Mouse (Mus musculus) layer of hippocampus, adult 9-10 months (tissue): Measurements from ENCODE around the gene Zfp691.
A peak's percentile ranks its signal among the peaks of the same experiment; 100 is the strongest.

ENCODE experiments used
- DNase-seq: peaks from one replicate; pipeline ENCODE4 v3.0.0; 2022; ENCODE audit warnings: low spot score

Zfp691 gene

DNA sequence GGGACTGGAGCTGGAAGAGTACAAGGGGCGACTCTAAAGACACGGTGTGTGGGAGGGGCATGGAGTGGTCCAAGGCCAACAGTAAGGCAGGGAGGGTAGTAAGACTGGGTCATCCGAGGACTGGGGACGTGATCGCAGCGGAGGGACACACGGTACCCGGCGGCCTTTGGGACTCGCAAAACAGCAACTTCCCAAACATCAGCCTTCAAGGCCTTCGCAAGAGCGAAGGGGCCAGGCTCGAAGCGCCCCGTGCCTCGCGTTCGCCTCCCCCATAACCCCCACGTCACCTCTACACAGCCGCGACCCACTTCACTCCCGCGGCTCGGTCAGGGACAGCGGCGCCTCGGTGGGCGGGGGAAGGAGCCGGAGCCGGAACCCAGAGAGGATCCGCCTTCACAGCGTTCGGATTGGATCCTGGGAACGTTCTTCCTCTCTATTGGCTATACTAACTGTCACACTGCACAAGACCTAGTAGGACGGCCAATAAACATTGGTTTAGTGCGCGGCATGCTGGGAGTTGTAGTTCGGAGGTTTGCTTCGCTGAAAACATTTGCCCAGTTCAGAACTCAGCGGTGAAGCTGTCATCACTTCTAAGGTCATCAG, at the start of gene Zfp691:
Gene Zfp691 (minus strand): TSS at position 345 of the 603 bp plus-strand sequence.
- peak; percentile 98 for DNase-seq

DNA sequence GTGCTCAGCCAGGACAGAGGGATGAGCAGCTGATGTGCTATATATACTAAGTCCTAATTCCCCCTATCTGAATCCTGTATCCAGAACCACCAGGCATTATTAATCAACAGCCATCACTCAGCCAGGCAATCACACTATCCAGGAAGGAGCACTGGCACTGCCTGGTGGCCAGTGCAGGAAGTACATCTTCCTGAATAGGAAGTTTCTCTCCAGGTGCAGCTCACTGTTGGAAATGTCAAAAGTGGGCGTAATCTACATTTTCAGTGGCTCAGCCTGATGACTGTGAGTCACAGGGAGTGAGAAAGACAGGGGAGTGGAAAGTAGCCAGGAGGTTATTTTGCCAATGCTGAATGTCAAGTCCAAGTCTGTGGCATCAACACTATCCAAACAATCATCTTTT, 49.7 kb upstream of the Zfp691 start:
- DNase-seq = peak; percentile 22

DNA sequence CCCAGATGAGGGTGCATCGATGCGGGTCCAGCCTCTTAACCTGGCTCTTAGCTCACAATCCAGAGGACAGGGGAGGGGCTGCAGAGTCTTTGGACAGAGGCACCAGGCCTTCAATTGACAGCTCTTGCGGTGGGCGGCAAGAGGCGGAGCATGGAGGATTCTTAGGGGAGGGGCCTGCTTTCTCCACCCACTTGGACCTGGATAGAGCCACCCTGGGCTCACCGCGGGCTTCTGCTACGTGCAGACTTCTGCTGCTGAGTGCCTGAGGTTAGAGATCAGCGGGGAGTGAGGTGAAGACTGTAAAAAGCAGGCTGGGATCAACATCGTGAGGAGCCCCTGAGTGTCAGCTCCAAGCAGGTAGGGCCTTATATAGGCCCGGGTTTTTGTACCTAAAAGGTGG, 44.2 kb upstream of the Zfp691 start, which contains the start of gene Tmem269:
Gene Tmem269 (minus strand): TSS at position 49 of the 400 bp plus-strand sequence.
- no peak for DNase-seq

DNA sequence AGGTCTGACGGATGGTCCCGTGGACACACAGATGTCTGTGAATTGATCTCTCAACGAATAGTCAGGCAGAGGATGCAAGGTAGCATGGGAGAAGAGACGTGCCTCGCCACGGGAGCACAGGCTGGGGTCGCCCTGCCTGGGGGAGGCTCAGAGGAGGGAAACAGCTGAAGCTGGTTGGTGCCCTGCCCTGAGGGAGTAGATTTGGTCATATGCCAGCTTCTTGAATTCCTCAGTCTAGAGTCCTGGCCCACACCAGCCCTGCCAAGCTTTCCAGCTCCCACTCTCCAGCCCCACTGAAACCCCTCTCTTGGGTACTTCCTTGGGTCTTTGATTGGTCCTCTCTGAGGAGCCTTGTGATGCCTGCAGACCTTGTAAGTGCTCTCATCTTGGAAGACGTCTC, 42.7 kb upstream of the Zfp691 start:
- no peak for DNase-seq

DNA sequence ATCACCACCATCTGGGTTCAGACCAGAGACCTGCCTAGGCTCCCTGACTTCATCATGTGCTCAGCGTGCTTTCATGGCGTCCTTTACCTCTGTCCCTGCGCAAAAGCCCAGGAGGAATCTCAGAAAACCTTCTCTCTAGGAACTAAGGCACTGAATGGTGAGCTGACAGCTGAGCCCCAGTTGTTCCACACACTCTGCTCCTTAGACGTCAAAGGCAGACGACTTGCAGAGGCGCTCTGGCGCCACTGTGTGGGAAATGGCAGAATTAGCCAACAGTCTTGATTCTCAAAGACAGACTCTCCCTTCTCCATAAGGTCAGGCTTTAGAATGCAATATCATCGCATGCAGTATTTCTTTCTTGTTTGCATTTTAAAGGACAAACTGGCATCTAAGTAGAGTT, 30.7 kb upstream of the Zfp691 start:
- peak; percentile 31 for DNase-seq

DNA sequence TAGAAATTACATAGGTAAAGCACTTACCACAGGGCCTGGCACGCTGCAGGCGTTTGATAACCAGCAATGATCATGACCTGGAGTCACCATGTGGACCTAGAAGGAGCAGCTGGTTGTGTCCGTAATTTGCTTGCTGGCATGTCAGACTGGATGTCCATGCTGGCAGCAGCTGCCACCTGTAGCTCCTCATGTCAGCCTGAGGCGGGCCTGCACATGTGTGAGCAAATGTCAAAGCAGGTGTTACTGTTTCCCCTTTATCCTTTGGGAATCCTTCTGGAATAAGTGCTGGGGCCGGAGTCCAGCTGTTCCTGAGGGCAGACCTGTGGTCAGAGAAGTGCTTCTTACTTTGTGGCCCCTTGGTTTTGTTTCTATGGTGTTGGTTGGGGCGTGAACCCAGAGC, 24.1 kb upstream of the Zfp691 start:
- DNase-seq = no peak

DNA sequence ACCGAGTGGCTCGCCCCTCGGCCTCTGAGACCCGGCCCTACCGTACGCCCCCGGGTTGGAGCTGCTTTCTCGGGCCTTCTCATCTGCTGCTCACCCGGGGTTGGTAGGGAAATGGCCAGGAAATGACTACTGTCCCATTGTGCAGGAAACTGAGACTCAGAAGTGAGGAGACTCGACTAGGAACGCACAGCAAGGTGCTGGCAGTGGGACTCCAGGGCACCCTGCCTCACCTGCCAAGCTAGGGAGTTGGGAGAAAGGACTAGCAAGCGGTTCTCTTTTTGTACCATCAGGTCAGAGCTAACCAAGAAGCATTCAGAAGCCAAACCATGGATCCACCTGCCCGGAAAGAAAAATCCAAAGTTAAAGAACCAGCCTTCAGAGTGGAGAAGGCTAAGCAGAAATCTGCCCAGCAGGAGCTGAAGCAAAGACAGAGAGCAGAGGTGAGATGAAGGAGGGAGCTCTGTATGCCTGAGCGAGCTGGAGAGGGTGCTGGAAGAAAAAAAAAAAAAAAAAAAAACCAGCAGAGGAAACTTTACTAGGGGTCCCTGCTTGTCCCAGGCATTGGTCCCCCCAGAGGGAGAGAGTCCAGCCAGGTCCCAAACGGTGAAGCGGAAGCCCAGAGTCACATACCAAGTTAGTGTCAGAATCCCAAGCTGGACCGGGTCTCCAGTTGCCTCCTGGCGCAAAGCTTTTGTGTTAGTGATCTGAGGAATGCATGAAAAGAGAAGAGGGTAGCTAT, 21.8 kb upstream of the Zfp691 start:
- DNase-seq = no peak

DNA sequence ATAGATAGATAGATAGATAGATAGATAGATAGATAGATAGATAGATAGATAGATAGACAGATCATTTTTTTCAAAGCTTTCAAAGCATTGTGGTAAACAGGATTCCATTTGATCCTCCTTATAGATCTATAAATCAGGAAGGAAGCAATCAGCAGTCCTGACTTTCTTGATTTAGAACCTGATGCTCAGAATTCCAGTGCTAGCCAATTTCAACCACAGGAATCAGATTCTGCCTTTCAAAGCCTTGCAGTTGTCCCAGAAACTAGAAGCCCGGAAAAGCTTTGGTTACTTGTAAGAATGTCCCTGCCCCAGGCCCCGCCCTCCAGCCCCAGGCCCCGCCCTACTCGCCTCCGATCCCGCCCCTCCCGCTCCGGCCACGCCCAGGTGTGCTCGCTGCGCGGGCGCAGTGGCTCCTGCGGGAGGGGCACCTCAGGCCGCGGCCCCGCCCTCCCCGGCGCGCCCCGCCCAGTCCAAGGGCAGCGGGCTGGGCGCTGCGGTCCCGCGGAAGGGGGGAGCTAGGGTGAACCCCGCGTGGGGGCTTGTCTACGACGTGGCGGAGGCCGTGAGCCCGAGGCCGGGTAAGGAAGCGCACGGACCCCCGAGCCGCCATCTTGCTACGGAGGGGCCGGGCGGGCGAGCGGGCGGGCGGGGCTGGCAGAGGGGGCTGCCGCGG, 21.1 kb upstream of the Zfp691 start, which contains the start of gene Svbp:
Gene Svbp (plus strand): TSS at position 398 of the 673 bp plus-strand sequence.
- DNase-seq = peak; percentile 49

DNA sequence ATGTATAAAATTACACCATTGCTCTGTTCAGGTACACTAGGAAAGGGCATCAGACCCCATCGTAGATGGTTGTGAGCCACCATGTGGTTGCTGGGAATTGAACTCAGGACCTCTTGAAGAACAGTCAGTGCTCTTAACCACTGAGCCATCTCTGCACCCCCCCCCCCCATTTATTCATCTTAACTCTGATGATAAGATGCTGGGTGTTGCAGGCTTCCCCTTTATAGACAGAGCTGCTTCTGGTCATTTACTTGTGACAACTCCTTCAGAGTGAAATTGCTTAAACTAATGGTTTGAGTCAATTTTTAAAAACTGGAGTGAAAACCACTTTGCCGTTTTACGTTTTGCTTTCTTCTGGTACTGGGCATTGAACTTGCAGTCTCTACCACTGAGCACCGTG, 18.8 kb upstream of the Zfp691 start:
- DNase-seq = no peak

DNA sequence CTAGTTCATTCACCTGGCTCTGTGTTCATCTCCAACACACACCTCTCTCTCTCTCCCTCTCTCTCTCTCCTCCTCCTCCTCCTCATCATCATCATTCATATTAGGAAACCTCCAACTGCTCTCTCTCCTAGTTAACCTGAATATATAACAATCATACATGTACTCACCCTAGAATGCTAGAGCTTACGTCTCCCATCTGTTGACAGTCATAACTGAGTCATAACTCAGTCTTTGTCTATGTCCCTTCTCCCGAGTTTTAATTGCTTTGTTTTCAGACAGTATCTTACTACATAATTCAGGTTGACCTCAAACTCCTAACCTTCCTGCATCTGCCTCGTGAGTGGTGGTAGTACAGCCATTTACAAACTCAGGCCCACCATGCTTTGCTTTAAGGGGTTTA, 17.3 kb upstream of the Zfp691 start:
- no peak for DNase-seq

DNA sequence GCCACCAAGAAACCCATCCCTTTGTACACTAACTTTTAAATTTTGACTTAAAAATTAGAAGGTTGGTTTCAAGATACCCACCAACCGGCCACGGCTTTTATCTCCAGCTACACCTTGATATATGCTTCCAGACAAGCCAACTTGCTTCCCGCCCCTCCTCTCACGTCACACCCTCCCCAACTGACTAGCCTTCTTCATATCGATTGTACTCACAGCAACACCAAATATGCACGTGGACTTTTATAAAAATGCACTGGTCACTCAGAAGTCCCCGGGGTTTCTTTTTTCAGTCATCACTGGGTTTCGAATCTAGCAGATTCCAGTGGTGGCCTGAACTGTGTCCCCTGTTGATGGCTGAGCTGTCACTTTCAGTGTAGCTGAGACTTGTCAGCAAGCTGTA, 16.6 kb upstream of the Zfp691 start:
- no peak for DNase-seq

DNA sequence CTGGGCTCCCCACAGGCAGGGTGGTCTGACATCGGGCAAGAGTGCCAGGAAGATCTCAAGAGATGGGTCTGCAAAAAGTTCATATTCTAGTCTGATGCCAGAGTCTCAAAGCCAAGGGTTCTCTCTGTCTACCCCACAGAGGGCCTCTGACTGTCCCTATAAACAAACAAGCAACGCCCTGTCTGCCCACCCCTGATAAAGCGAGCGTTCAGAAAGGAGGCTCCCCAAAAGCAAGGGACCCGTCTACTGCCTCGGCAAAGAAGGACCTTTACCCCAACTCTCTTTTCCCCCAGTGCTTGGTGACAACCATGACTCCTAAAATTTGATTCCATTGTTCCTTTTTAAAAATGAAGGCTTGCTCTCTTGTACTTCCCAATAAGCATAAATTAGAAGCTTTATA, 15.9 kb upstream of the Zfp691 start, which contains the start of gene Ermap:
Gene Ermap (minus strand): TSS at position 148 of the 400 bp plus-strand sequence.
- DNase-seq = no peak

DNA sequence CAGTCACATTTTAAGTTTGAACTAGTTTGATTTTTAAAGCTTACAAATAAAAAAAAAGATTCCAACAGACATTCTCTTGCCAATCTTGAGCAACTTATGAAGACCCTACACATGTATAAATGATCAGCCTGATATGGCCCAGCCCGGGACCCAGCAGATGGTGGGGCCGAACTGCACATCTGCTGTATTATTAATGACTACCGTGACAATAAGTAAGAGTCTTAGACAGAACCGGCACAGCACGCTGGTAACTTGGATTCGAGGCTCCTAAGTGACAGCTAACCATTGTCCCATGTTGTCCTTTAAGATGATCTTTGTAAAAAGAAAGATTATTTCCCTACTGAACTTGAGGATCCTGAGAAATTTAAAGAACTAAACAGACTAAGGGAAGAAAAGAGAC, 15.4 kb upstream of the Zfp691 start:
- DNase-seq = no peak

DNA sequence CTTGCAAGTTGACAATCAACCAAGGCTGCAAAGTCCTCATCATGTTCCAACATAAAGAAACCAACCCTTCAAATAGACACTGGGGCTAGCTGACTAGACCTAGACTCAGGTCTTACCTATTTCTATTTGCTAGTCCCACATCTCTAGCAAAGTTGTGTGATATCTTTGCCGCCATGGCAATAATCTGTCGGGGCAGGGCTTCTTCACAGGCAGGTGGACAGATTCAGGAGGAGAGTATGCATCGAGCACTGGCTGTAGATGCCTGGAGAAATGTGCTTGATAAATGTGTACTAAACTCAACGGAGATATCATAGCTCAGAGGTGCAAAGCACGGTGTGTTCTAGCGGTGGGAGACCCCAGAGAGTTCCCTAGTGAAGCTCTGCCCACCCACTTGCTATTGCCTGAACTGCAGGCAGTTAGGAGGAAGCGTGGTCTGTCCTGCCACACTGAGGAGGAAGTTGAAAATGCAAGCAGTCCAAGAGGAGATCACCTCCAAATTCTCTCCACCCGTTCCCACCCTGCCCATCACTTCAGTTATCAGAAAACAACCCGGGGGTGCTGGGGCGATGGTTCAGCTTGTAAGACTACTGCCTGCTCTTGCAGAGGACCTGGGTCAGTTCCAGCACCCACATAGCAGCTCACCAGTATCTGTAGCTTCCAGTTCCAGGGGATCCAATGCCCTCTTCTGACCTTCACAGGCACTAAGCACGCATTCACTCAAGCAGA, 14.2 kb upstream of the Zfp691 start:
- DNase-seq = no peak

DNA sequence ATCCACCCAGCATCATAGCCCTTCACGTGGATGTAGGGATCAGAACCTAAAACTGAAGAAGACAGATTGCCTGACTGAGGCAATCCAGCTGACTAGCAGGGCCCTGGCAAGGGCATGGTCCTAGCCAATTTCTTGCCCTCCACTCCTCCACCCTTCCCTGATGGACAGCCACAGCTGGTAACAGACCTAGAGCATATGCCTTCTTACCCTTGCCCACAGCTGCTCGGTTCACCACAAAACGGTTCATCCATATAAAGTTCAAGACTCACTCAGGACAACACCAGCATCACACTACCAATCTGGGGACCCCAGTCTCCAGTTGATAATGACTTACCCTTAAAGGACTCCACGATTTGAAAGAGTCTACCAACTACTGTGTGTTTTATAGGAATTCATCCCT, 11.8 kb upstream of the Zfp691 start:
- no peak for DNase-seq

DNA sequence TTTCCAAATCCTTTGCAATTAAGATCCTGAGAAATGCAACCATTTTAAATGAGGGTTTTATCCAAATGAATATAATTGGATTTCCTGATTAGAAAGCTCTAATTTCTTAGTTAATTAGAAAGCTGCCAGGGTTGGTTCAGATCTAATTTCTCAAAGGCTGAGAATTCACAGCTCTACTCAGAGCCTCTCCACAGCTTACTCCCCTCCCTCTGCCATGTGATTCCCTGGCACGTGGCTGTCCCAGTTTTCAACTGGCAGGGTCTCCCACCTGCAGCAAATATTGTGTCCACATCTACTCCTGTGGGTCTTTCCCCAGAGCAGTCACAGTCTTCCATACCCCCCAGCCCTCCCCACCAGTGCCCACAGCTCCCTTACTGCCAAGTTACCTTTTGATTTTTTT, 9.5 kb upstream of the Zfp691 start:
- no peak for DNase-seq

DNA sequence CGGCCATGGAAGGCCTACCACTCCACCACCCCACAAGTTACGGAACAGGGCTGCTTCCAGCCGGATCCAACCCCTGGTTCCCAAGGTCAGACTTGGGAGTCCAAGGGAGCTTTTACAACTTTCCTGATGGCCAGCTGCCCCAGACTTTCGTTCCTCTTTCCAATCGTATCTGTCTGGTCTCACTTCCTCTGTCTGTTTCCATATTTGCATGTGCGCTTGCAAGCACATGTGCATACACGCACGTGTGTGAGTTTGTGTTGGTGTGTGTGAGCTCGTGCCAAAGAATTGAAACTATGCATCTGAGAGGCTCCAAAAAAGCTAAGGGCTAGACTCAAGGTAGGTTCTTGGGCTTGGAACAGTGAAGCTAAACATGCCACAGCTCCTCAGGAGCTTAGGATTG, 7.5 kb upstream of the Zfp691 start:
- DNase-seq = peak; percentile 16

DNA sequence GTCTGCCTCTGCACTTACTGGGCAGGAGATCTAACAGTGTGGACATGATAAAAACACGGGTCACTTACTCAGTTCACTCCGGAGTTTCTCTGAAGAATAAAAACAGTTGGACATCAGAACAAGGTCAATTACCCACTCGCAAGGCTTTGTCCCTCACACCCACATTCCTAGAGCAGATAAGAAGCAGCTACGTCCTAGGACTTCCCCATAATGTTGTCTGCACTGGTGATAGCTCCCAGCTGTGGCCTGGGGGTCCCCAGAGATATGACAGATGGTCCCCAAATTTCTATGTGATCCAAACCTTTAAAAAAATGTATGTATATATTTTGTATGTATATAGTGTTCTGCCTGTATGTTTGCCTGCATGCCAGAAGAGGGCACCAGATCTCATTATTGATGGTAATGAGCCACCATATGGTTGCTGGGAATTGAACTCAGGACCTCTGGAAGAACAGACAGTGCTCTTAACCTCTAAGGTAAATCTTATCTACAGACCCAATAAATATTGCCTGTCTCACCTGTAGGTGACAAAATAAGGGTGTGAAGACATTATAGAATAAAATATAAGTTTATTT, 6.2 kb upstream of the Zfp691 start:
- DNase-seq = no peak

DNA sequence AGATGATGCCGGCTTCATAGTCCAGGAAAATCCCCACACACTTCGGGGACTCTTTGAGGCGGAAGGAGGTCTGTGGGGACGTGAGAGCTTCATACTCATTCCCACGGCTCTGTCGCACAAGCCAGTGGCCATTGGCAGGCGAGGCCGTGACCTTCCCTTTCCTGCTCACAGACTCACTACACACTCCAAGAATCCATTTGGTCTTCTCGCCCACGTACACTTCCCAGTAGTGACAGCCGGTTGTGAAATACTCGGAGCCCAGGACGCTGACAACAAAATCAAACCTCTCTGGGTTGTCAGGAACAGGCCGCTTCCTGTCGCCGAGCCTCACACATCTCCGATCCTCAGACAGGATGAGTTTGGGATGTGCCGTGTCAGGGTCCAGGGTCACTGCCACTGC, 4.3 kb upstream of the Zfp691 start:
- DNase-seq = no peak

DNA sequence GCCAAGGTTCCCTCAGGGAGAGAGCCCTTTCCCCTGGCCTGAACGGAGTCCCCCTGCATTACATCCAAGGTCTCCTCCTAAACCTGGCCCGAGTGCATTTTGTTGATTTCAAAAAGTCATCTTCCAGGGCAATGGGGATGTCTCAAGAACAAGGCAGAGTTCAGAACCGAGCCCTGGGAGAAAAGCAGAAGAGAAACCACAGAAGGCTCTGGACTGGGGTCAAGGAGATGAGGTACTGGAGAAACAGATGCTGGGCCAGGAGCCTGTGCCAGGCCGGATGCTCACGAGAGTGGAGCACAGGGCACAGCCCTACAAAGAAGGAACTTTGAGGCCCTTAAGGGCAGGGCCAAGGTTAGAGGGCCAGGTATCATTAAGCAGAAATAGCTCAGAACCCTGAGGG, 3.7 kb upstream of the Zfp691 start:
- no peak for DNase-seq

DNA sequence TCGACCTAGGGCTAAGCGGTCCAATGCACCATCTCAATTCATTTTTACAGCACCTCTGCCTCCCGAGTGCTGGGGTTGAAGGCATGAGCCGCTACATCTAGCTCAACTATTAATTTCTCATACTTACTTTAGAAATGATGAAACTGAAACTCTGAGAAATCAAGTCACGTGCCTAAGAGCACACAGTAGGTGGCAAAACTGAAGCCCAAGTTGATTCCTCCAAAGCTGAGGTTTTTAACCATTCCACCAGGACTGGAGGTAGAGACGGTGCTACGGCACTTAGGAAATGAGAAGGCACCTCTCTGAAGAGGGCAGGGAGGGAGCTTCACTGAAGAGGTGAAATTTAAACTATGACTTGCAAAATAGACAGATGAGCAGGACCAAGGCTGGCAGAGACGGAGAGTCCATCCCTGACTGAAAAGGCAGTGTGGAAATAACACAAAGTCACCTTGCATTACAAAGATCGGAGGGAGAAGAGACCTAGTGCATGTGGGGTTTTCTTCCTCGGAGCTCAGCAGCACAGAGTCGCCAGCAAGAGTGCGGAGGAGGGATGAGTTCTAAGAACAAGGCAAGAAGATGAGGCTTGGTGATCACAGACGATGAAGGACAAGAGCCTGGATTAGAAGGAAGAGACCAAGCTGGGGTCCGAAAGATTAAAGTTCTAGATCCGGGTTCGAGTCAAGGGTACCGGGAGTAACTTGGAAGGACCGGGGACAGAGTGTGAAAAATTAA, 910 bp downstream of the Zfp691 start:
- no peak for DNase-seq
